Mouse (Mus musculus): ENCODE data around the gene Cldn16.
"Not testable (repeated sequence)": the region's sequence is repeated elsewhere in the genome, so short reads cannot be mapped to it uniquely, and the experiment has no call there.

The Cldn16 gene

GRCm38 (mm10) chr16:26462835-26463234, at the start of gene Cldn16:
Gene Cldn16, plus strand, starts transcription at chr16:26463135.
- no peak for DNase-seq (ENCODE audit: low spot score)

GRCm38 (mm10) chr16:26418616-26419015, 44.3 kb upstream of the Cldn16 start:
- no peak for DNase-seq (ENCODE audit: low spot score)

- DNase-seq (ENCODE audit: low spot score): no peak
Observed at GRCm38 (mm10) chr16:26422078-26422477, 40.9 kb upstream of the Cldn16 start.

GRCm38 (mm10) chr16:26430246-26430645, 32.7 kb upstream of the Cldn16 start:
- DNase-seq (ENCODE audit: low spot score): no peak

GRCm38 (mm10) chr16:26433486-26433885, 29.4 kb upstream of the Cldn16 start:
- DNase-seq (ENCODE audit: low spot score): no peak

GRCm38 (mm10) chr16:26440031-26440430, 22.9 kb upstream of the Cldn16 start:
- DNase-seq (ENCODE audit: low spot score): no peak

GRCm38 (mm10) chr16:26441156-26441555, 21.8 kb upstream of the Cldn16 start:
- no peak for DNase-seq (ENCODE audit: low spot score)

- no peak for DNase-seq (ENCODE audit: low spot score)
Observed at GRCm38 (mm10) chr16:26444843-26445242, 18.1 kb upstream of the Cldn16 start.

- DNase-seq (ENCODE audit: low spot score): no peak
Observed at GRCm38 (mm10) chr16:26447594-26447993, 15.3 kb upstream of the Cldn16 start.

GRCm38 (mm10) chr16:26454163-26454562, 8.8 kb upstream of the Cldn16 start:
- DNase-seq (ENCODE audit: low spot score): no peak

- no peak for DNase-seq (ENCODE audit: low spot score)
Observed at GRCm38 (mm10) chr16:26456182-26456581, 6.8 kb upstream of the Cldn16 start.

- no peak for DNase-seq (ENCODE audit: low spot score)
Observed at GRCm38 (mm10) chr16:26466535-26466934, 3.6 kb downstream of the Cldn16 start.

- no peak for DNase-seq (ENCODE audit: low spot score)
Observed at GRCm38 (mm10) chr16:26471254-26471653, 8.3 kb downstream of the Cldn16 start.

GRCm38 (mm10) chr16:26495721-26496120, 32.8 kb downstream of the Cldn16 start:
- no peak for DNase-seq (ENCODE audit: low spot score)

- not testable (repeated sequence) for DNase-seq (ENCODE audit: low spot score)
Observed at GRCm38 (mm10) chr16:26499705-26500104, 36.8 kb downstream of the Cldn16 start.

GRCm38 (mm10) chr16:26500738-26501137, 37.8 kb downstream of the Cldn16 start:
- DNase-seq (ENCODE audit: low spot score): no peak

- DNase-seq (ENCODE audit: low spot score): no peak
Observed at GRCm38 (mm10) chr16:26504961-26505360, 42.0 kb downstream of the Cldn16 start.

GRCm38 (mm10) chr16:26519596-26519995, 56.7 kb downstream of the Cldn16 start:
- no peak for DNase-seq (ENCODE audit: low spot score)

GRCm38 (mm10) chr16:26525832-26526231, 62.9 kb downstream of the Cldn16 start:
- no peak for DNase-seq (ENCODE audit: low spot score)

- no peak for DNase-seq (ENCODE audit: low spot score)
Observed at GRCm38 (mm10) chr16:26526669-26527068, 63.7 kb downstream of the Cldn16 start, which contains the start of gene Tmem207. Gene Tmem207, minus strand, starts transcription at chr16:26526769.

- no peak for DNase-seq (ENCODE audit: low spot score)
Observed at GRCm38 (mm10) chr16:26527931-26528666, 65.2 kb downstream of the Cldn16 start.

- DNase-seq (ENCODE audit: low spot score): no peak
Observed at GRCm38 (mm10) chr16:26530451-26530850, 67.5 kb downstream of the Cldn16 start.

GRCm38 (mm10) chr16:26532287-26532686, 69.4 kb downstream of the Cldn16 start:
- no peak for DNase-seq (ENCODE audit: low spot score)

Data from MN1 (cell line).